Mouse (Mus musculus) thymus, adult 2 months (tissue): ENCODE results near the gene Cd3e.

Experiments
- CTCF ChIP-seq: fragments of 200-500 bp; IDR thresholded peaks from 2 replicates; pipeline ENCODE4 v1.5.1; 2012; ENCODE audit warnings: mild to moderate bottlenecking, control low read depth, low read length, moderate library complexity, borderline replicate concordance; ENCODE audit not compliant: control insufficient read depth, poor library complexity, insufficient read depth; ENCODE audit errors: extremely low read depth
- POLR2A ChIP-seq: fragments of 200-500 bp; IDR thresholded peaks from 2 replicates; pipeline ENCODE4 v1.6.1; 2012; ENCODE audit warnings: mild to moderate bottlenecking, low read length, control low read depth, moderate library complexity; ENCODE audit not compliant: control insufficient read depth, poor library complexity, insufficient read depth; ENCODE audit errors: extremely low read depth

DNA sequence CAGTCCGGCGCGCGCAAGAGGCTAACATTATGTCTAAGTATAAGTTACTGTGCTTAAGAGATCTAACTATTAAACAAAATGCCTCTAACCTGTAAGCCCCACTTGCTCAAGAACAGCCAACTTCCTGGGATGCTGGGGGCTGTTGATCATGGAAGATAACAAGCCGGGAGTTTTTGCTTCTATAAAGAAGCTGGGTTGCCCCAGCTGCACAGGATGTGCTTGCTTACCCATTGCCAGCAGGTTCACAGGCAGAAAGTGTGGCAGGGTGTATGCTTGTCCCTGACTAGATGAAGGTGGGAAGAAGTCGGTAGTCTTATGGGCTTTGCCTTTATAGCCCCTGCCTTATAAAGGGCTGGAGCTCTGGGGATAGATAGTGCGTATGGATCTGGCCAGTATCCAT is 12.8 kb downstream of the Cd3e start:
- TF ChIP-seq CTCF (no peak), POLR2A (no peak)
